Mouse (Mus musculus): ENCODE data around the gene Zfp27. TPM values are rescaled to one million over a fixed set of nuclear protein-coding genes. Genes with fewer than 3 reads are reported as not detected.

The Zfp27 gene
- 11.3 TPM for polyA plus RNA-seq (2021)

GRCm38 (mm10) chr7:29905966-29906681 lies at the start of gene Zfp27:
Gene Zfp27 (minus strand): TSS chr7:29906572.
- ChIA-PET POLR2A (interaction anchor here (1.1 kb wide), 1 partner anchor 98 kb away, joined by 3 read pairs; no protein-coding TSS in a partner anchor), CTCF (no interaction called here)
- DNase-seq (ENCODE audit: low read depth, low spot score) = peak; percentile 69
- H3K27me3 ChIP-seq = no peaks in the 10 kb centered on the region
- no peak for TF ChIP-seq CTCF (IDR thresholded peaks at IDR 0.05)
- peak; percentile 42 for ATAC-seq
- in situ Hi-C loops (cut with MboI; ENCODE audit: low pct_unique_long_range_greater_than_20kb) = loop anchor here (5.0 kb wide), 1 partner anchor 89 kb away; the partner anchor contains the start of gene Zfp790

DNA sequence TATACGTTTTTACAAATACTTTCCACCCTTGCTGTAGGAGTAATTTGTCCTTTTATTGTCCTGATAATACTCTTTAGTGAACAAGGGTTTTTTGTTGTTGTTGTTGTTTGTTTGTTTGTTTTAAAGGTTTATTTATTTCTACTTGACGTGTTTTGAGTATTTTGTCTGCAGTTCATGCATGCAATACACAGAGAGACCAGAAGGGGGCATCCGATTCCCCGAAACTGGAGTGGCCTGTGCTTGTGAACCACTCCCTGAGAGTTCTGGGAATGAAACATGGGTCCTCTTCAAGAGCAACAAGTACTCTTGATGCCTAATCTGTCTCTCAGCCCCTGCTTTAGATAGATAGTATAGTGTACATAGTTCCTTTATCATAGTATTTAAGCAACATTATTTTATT lies 48.4 kb upstream of the Zfp27 start:
- ATAC-seq (no peak), DNase-seq (ENCODE audit: low read depth, low spot score) (peak; percentile 19)
- H3K27me3 ChIP-seq = no peaks in the 10 kb centered on the region
- CTCF ChIA-PET = no interaction called here
- POLR2A ChIA-PET = no interaction called here
- in situ Hi-C loops (cut with MboI; ENCODE audit: low pct_unique_long_range_greater_than_20kb) = no loop called here
- TF ChIP-seq CTCF (IDR thresholded peaks at IDR 0.05) = peak; percentile 84

DNA sequence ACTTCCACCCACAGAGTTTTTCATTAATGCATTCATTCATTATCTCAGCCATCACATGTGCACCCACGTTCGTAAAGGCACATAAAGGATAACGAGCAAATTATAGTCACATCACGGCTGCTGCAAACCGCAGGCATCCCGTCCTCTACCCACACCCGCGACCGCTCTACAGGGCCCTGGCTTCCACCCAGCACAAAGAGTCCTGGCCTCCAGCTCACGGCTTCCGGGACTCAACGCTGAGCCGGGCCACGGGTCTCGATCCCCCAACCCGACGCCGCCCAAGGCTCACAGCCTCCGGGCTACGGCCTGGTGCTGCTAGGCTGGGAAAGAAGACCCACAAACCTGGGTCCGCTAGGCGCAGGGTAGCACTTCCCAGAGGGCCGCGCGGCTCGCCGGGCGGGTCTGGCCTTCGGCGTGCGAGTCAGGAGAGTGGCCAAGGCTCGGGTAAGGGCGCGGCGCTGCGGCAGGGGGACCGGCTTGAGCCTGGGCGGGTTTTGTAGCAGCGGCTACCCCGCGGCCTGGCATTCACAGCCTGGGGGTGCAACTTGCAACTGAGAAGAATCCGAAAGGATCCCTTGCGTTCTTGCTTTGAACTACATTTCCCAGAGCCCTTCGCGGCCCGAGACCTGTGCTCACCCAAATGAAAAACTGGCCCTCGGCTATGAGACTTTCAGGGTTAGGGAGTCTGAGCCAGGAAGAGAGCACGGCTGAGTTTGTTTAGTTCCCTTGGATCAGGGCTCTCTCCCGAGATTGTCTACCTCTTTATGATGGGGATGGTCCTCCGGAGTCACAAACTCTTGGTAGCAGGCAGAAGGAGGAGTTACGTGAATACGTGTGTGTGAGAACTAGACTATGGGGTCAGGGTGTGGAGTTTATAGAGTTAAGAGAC lies 47.4 kb upstream of the Zfp27 start, which contains the start of gene Zfp74:
Gene Zfp74 (minus strand): TSS at position 577 of the 889 bp plus-strand sequence.
- TF ChIP-seq CTCF (IDR thresholded peaks at IDR 0.05) = no peak
- DNase-seq (ENCODE audit: low read depth, low spot score) (peak; percentile 19), ATAC-seq (peak; percentile 65)
- in situ Hi-C loops (cut with MboI; ENCODE audit: low pct_unique_long_range_greater_than_20kb) = no loop called here
- POLR2A ChIA-PET = interaction anchor here (0.9 kb wide), 1 partner anchor 12 kb away, joined by 3 read pairs; no protein-coding TSS in a partner anchor
- H3K27me3 ChIP-seq = no peaks in the 10 kb centered on the region
- CTCF ChIA-PET = no interaction called here

DNA sequence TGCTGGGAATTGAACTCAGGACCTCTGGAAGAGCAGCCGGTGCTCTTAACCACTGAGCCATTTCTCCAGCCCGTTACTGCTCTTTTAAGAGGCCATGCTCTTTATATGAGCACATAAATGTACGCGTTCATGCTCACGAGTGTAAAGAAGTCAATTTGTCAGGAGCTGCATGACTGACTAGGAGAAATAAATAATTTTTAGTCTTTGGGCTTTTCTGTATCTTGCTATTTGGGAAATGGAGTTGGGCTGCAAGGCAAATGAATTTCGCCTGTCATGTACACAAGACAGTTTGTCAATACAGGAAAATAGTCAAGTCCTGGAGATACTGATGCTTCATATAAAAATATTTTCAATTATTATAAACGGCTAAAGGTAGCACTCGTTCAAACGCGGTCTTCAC lies 46.7 kb upstream of the Zfp27 start:
- no peak for TF ChIP-seq CTCF (IDR thresholded peaks at IDR 0.05)
- CTCF ChIA-PET = no interaction called here
- ATAC-seq (no peak), DNase-seq (ENCODE audit: low read depth, low spot score) (no peak)
- no peaks in the 10 kb centered on the region for H3K27me3 ChIP-seq
- POLR2A ChIA-PET = interaction anchor here (0.9 kb wide), 1 partner anchor 11 kb away, joined by 3 read pairs; no protein-coding TSS in a partner anchor
- in situ Hi-C loops (cut with MboI; ENCODE audit: low pct_unique_long_range_greater_than_20kb) = no loop called here

DNA sequence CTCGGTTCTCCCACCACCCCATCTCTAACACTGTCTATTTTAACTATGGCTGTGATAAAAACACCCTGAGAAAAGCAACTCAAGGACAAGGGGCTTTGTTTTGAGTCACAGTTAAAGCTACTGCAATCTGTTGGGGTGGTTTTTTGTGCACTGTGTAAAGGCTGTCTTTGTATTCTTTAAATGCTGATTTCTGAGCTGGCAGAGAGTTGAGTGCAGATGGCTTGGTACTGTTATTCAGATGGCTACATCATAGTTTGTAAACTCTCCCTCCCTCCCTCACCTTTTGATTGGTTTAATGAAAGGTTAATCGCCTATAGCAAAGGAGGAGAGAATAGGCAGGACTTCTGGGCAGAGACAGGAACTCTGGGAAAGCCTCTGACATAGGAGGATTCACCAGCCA lies 37.8 kb upstream of the Zfp27 start:
- no peaks in the 10 kb centered on the region for H3K27me3 ChIP-seq
- CTCF ChIA-PET = no interaction called here
- no peak for TF ChIP-seq CTCF (IDR thresholded peaks at IDR 0.05)
- POLR2A ChIA-PET = no interaction called here
- in situ Hi-C loops (cut with MboI; ENCODE audit: low pct_unique_long_range_greater_than_20kb) = no loop called here
- no peak for DNase-seq (ENCODE audit: low read depth, low spot score)
- ATAC-seq = no peak

DNA sequence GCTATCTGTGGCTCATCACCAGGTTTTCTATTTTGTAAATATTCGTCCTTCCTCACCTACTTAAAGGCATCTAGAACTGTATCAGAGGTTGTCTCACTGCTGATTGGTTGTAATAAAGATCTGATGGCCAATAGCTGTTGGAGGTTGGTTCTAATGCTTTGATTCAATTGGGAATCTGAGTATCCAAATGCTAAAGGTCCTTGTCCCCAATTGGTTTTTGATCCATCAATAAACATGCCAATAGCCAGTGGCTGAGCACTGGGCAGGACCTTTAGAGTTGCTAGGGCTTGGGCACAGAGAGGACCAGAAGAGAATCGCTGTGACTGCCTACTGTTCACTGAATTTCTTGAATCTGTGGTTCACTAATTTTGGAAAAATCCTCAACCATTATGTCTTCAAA lies 37.3 kb upstream of the Zfp27 start:
- ChIA-PET POLR2A (no interaction called here), CTCF (interaction anchor here (0.7 kb wide), 1 partner anchor 25 kb away, joined by 3 read pairs; no protein-coding TSS in a partner anchor)
- in situ Hi-C loops (cut with MboI; ENCODE audit: low pct_unique_long_range_greater_than_20kb) = no loop called here
- no peak for ATAC-seq
- DNase-seq (ENCODE audit: low read depth, low spot score) = no peak
- no peaks in the 10 kb centered on the region for H3K27me3 ChIP-seq
- no peak for TF ChIP-seq CTCF (IDR thresholded peaks at IDR 0.05)

DNA sequence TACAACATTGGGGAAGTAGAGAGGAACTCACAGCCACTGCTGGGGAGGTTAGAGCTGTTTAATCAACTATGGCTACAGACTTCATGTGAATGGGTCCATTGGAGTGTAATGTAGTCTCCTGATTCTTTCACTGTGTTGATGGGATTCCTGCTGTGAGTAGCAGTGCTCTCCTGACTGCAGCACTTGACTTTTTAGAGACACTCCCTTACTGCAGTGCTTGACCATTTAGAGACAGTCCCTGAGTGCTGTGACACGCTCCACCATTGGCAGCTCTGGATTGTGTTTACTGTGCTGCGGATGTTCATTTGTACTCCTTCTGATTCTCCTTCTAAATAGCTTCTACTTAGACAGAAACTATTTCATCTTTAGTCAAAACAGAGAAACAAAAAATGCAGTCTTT lies 36.4 kb upstream of the Zfp27 start:
- in situ Hi-C loops (cut with MboI; ENCODE audit: low pct_unique_long_range_greater_than_20kb) = no loop called here
- ChIA-PET POLR2A (interaction anchor here (1.4 kb wide), 1 partner anchor 10 kb away, joined by 3 read pairs; no protein-coding TSS in a partner anchor), CTCF (no interaction called here)
- H3K27me3 ChIP-seq = no peaks in the 10 kb centered on the region
- no peak for DNase-seq (ENCODE audit: low read depth, low spot score)
- no peak for TF ChIP-seq CTCF (IDR thresholded peaks at IDR 0.05)
- ATAC-seq = no peak

DNA sequence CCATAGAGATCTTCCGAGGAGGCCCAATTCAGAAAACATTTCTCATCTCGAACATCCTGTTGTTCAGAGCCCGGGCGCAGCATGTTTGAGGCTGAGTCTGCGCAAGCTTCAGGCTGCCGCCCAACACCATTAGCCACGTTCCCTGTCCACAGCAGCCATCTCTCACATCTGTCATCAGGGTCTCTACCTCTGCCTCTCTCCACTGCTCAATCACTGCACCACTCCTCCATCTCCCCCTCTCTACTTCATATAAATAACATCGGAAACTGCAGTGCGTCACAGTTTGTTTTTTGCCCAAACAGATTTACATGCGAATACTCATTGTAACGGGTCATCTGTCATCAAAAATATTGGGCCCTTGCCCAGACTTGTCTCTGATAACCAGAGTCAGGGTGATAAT lies 34.7 kb upstream of the Zfp27 start:
- no peaks in the 10 kb centered on the region for H3K27me3 ChIP-seq
- no peak for DNase-seq (ENCODE audit: low read depth, low spot score)
- ChIA-PET CTCF (no interaction called here), POLR2A (interaction anchor here (1.4 kb wide), 1 partner anchor 12 kb away, joined by 3 read pairs; no protein-coding TSS in a partner anchor)
- in situ Hi-C loops (cut with MboI; ENCODE audit: low pct_unique_long_range_greater_than_20kb) = no loop called here
- no peak for TF ChIP-seq CTCF (IDR thresholded peaks at IDR 0.05)
- ATAC-seq = no peak

- TF ChIP-seq CTCF (IDR thresholded peaks at IDR 0.05) = no peak
- ATAC-seq = no peak
- DNase-seq (ENCODE audit: low read depth, low spot score) = no peak
- H3K27me3 ChIP-seq = no peaks in the 10 kb centered on the region
- ChIA-PET CTCF (no interaction called here), POLR2A (interaction anchor here (0.7 kb wide), 1 partner anchor 227 kb away, joined by 4 read pairs; no protein-coding TSS in a partner anchor)
- in situ Hi-C loops (cut with MboI; ENCODE audit: low pct_unique_long_range_greater_than_20kb) = no loop called here
Observed at GRCm38 (mm10) chr7:29938856-29939255, 32.5 kb upstream of the Zfp27 start.

GRCm38 (mm10) chr7:29922780-29923179 lies 16.4 kb upstream of the Zfp27 start:
- in situ Hi-C loops (cut with MboI; ENCODE audit: low pct_unique_long_range_greater_than_20kb) = no loop called here
- no peaks in the 10 kb centered on the region for H3K27me3 ChIP-seq
- TF ChIP-seq CTCF (IDR thresholded peaks at IDR 0.05) = no peak
- CTCF ChIA-PET = interaction anchor here (1.8 kb wide), 1 partner anchor 10 kb away, joined by 6 read pairs; no protein-coding TSS in a partner anchor
- POLR2A ChIA-PET = no interaction called here
- ATAC-seq (no peak), DNase-seq (ENCODE audit: low read depth, low spot score) (no peak)

Data from Patski (cell line).